Mouse (Mus musculus): ENCODE measurements at regions not wholly inside any gene's neighbourhood (a gene's known extent, or its start where the extent isn't known, plus 50 kb on each side); places are given as distances from the start of the nearest gene placed in this dataset.

DNA sequence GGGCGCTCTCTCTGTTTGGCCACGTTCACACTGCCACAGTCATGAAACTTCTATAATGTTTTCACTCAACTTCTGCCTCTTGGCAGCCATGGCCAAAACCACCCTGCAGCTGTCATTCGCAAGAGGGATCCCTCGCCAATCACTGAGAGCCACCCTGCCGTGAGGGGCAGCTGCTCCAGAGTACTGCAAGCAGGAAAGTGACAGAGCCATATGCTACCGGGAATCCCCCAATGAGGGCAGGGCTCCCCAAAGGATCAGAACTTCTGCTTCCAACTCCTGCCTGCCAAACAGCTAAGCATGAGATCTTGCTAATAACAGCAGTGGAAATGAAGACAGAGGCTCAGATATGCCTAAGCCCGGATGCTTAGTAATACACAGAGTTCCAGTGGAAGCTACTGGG is 52.0 kb upstream of the Man2a1 start:
- TF ChIP-seq POLR2A (IDR thresholded peaks at IDR 0.05; ENCODE audit: low read depth, low read length), result no peak
- no peak for TF ChIP-seq CTCF (IDR thresholded peaks at IDR 0.05; ENCODE audit: borderline replicate concordance, insufficient read depth, low read length)

All from embryonic fibroblast, embryonic 13.5 days (primary cell).